Mouse (Mus musculus): ENCODE data around the gene Krt2.

- no peak for TF ChIP-seq CTCF (IDR thresholded peaks at IDR 0.05; ENCODE audit: borderline replicate concordance, insufficient read depth, low read depth, low read length)
- TF ChIP-seq POLR2A (IDR thresholded peaks at IDR 0.05; ENCODE audit: borderline replicate concordance, insufficient read depth, low read length), result no peak
Measured at GRCm38 (mm10) chr15:101866754-101867153, 48.8 kb upstream of the Krt2 start.

Measured in cerebellum, adult 2 months (tissue).